Mouse (Mus musculus): ENCODE measurements around the gene Myo18a.

Myo18a gene

GRCm38 (mm10) chr11:77771879-77772713 is 9.1 kb downstream of the Myo18a start:
- no peak for DNase-seq (ENCODE audit: low read depth, low spot score)

DNA sequence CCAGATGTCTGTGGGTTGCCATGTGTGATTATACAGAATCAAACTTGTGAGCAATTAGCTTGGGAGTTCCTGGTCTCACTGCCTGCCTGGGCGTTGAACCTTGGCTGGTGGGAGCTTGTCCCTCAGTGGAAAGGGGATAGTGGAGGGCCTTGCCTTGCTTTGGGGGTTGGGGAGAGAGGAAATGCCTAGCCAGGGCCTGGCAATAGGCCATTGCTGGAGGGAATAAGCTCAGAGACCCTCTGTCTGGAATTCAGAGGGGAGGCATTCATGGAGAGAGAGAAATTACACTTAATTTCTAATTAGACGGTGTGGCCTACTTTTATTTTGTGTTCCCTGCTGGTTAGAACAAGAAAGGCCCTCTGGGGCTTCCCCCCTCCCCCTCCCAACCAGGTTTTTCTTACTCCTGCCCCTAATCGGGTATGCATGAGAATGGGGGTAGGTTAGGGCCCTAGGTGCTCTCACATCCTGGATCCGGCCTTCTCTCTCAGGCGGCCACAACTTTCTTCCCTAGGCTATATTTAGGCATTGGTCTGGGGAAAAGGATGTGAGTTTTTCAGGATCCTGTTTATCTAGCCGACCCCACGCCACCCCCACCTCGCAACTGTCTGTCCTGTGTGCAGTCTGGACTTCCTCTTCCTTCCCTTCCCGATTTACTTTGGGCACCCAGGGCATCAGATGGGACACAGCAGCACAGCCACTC is 12.8 kb downstream of the Myo18a start:
- DNase-seq (ENCODE audit: low read depth, low spot score), result no peak

GRCm38 (mm10) chr11:77777436-77777835 is 14.4 kb downstream of the Myo18a start:
- DNase-seq (ENCODE audit: low read depth, low spot score), result no peak

DNA sequence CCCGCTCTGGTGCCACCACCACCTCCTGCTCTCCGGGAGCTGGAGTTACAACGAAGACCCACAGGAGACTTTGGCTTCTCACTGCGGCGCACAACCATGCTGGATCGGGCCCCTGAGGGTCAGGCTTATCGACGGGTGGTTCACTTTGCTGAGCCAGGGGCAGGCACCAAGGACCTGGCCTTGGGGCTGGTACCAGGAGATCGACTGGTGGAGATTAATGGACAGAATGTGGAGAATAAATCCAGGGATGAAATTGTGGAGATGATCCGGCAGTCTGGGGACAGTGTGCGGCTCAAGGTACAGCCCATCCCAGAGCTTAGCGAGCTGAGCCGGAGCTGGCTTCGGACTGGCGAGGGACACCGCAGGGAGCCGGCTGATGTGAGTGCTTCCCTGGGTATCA is 14.9 kb downstream of the Myo18a start:
- DNase-seq (ENCODE audit: low read depth, low spot score), result no peak

- no peak for DNase-seq (ENCODE audit: low read depth, low spot score)
These were observed 16.2 kb downstream of the Myo18a start for GRCm38 (mm10) chr11:77779240-77779639.

DNA sequence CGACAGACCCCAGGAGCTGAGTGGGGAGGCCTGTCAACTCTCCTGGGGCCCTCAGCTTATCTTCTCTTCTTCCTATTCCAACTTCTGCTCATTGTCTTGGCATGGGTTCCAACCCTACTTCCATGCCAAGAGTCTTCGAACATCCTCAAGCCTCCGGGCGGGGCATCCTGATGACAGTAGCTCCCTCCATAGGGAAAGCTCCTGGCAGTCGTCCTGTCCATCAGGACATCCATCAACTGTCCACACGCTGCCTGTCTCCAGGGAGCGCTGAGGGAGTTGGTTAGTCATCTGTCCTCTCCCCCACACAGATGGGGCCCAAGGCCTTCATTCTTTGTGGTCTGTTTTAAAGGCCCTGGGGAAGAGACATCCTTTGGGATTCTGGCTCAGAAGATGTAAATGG is 18.0 kb downstream of the Myo18a start:
- DNase-seq (ENCODE audit: low read depth, low spot score), result no peak

- no peak for DNase-seq (ENCODE audit: low read depth, low spot score)
These were observed 19.2 kb downstream of the Myo18a start for GRCm38 (mm10) chr11:77782104-77782815.

- no peak for DNase-seq (ENCODE audit: low read depth, low spot score)
These were observed 20.2 kb downstream of the Myo18a start for GRCm38 (mm10) chr11:77783211-77783746.

DNA sequence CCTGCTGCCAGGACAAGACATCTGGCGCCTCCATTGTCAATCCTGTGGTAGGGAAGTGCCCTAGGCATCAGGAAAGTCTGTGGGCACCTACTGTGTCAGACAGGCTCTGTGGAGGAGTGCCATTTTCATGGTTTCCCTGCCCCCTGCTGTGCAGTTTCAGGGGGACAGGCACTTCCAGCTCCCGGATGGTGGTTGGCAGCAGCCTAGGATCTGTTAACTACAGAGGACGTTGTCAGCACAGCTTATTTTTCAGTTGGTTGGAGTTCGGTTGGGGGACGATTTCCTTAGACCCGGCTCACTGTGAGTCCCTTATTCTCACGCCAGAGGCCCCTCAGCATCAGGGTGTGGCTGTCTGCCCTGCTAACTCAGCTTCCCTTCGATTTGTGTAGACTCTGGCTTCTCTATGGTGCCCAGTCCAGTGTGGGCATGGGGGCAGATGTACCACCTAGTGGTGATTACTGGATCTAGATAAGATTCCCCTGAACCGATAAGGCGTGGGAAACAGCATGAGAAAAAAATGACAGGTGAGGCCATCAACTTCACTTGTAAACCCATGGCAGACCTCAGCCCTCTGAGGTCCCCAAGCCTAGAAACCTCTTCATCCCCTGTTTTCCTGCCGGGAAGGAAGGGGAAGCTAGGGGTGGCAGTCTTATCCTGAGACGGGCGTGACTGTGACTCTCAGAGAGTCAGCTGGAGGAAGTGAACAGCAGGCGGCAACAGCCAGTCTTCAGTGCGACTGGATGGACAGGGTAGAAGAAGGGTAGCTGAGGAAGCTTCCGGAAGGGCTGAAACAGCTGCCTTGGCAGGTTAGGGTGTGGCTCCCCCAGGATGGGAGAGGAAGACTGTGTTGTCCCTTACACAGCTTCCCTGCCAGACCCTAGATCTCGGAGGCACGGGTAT is 21.0 kb downstream of the Myo18a start:
- no peak for DNase-seq (ENCODE audit: low read depth, low spot score)

GRCm38 (mm10) chr11:77784894-77785293 is 21.8 kb downstream of the Myo18a start:
- no peak for DNase-seq (ENCODE audit: low read depth, low spot score)

DNA sequence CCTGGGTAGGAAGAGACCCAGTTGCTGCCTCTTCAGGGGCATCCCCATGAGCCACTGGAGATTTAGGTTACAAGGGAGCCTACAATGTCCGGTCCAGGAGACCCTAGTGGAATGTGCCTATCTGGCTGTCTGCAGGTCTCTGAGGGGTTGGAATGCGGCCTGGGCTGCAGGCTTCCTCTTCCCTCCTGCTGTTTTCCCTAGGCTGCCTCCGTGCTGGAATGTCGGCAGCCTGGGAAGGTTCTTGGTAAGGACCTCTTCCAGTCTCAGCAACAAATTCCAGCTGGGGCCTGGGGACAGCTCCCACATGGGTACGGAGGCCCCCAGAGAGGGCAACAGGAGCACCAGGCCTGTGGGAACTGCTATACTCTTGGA is 22.3 kb downstream of the Myo18a start:
- no peak for DNase-seq (ENCODE audit: low read depth, low spot score)

DNA sequence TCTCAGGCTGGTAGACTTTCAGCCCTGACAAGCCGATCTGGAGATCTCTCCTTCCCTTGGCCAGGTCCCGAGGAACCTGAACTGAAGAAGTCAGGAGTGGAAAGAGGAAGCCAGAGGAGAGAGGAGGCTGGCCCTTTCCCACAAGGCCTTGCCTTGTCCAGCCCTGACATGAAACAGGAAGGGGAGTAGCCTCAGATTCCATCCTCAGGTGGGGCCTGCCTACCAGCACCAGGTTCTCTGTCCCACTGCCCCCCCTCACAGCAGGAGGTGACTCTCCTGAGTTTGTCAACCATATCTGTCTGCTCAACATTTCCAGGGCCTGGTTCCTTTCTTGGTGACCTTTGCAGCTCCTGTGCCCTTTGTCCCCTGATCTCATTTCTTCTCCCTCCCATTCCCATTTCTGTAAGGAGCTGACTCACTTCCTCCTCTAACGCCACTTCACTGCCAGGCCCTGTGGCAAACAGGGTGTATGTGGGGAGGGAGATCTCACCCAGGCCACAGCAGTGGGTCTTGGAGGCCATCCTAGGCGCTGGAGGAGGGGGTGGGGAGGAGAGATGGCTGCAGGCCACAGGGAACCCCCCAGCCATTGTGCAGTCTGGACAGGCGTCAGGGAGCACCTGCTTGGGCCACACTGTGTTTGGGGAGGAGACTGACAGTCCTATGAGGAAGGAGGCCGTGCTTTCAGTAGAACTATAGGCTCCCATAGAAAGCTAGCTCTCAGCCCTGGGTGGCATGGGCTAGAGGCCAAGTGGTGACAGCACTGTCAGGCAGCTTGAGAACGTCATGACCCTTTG is 22.9 kb downstream of the Myo18a start:
- no peak for DNase-seq (ENCODE audit: low read depth, low spot score)

GRCm38 (mm10) chr11:77787707-77788106 is 24.7 kb downstream of the Myo18a start, which contains the start of gene Gm10277:
Gene Gm10277 (minus strand): TSS chr11:77787747.
- DNase-seq (ENCODE audit: low read depth, low spot score), result no peak

DNA sequence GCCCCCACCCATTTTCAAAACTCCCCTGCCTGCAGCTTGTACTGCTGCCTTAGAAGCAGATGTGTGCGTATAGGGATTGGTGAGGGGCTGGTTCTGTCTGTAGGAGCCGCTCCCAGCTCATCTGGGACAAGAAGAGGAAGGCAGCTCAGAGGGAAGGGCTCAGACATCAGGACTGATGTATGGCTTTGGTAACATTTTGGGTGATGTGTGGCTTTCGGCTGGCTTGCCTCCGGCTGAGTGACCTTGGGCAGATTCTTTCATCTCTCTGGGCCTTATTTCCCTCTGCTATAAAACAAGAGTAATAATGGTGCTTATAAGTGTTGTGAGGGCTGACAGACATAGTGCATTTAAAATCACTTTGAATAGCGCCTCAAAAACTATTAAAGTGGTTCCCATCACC is 26.5 kb downstream of the Myo18a start:
- no peak for DNase-seq (ENCODE audit: low read depth, low spot score)

DNA sequence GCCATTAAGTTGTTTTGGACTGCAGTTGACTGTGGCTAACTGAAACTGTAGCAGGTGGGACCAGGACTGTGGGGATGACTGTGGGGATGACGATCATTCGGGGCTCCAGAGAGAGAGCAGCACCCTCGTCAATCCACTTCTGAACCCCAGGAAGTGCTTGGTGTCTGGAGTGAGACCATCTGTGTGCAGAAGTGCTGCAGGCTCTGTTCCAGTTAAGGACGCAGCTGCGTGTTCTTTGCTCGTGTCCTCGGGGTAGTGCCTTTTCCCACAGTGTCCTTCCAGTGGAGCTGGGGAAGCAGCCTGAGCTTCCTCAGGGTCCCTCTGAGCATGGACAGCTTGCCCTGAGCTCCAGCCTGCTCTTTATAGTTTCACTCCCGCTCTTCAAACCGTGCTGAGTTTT is 27.2 kb downstream of the Myo18a start:
- no peak for DNase-seq (ENCODE audit: low read depth, low spot score)

GRCm38 (mm10) chr11:77791241-77791727 is 28.2 kb downstream of the Myo18a start:
- no peak for DNase-seq (ENCODE audit: low read depth, low spot score)

- peak; percentile 85 for DNase-seq (ENCODE audit: low read depth, low spot score)
These were observed 28.9 kb downstream of the Myo18a start for GRCm38 (mm10) chr11:77791752-77792565.

DNA sequence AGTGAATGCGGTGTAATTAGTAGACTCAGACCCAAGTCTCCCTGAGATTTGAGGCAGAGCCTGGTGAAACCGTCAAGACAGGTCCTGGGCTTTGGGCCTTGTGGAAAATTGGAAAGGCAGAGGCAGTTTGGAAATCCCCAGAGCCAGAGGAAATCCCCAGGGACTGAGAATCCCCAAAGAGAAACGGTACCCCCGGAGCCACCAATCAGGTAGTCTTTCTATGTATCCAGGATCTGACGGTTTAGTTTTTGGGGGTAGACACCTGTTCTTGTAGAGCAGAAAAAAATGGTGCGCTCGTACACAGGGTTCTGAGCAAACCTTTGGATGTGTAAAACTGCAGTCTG is 29.5 kb downstream of the Myo18a start:
- peak; percentile 43 for DNase-seq (ENCODE audit: low read depth, low spot score)

DNA sequence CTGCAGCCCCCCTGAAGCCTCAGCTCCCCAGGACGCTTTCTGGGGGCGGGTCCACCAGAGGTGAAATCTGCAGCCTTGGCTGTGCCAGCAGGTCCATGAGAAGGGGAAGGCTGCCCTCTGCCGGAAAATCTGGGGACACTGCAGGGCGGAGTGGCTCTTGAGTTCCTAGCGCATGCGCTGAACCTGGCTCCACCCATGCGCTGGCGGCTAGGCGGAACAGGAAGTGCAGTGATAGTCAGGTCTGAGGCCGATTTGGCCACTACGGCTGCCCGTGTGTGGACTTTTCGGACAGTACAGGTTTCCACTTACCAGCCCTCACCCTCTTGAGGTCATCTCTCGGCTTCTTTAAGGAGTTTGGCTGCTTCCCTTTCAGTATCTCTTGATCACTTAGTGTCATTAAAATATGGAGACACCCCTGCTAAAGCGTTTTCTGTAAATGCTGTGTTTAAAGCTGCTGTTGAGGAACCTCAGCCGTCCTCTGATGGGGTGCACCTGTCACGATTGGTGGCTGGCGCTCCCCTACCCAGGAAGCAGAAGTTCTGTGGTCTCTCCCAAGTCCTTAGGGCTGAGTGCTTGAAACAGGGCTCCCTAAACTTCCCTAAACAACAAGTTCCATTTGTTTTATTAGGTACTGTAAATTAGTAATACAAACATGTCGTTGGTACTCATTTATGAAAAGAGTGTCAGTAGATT is 30.3 kb downstream of the Myo18a start:
- DNase-seq (ENCODE audit: low read depth, low spot score), result peak; percentile 95

Data from CD4-positive helper T cell, adult 2 months (primary cell).